Mouse (Mus musculus): ENCODE measurements at regions not wholly inside any gene's neighbourhood (a gene's known extent, or its start where the extent isn't known, plus 50 kb on each side); places are given as distances from the start of the nearest gene placed in this dataset.

DNA sequence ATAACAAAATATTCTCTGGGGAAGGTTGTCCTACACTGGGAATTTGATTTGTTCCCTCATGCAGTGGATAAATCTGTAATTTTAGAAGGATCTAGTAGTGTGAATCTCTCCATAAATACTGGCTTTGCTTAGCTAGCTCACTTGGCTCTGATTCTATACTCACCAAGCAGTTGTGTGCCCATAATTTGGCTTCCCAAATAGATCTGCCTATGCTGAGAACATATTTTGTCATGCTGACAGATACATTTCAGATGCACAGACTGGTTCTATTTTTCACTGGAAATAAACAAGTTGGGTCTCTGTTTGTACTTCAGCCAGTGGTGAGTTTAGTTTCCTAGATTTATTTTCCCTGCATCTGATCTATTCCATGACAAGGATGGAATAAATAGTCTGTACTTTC, 309.8 kb upstream of the Arhgap42 start:
- H3K4me1 ChIP-seq (replicated peaks; ENCODE audit: control insufficient read depth, insufficient read depth, low read length), result no peaks in the 10 kb centered on the region
- H3K36me3 ChIP-seq (ENCODE audit: control insufficient read depth, insufficient read depth, low read length), result no peaks in the 10 kb centered on the region
- H3K27me3 ChIP-seq (ENCODE audit: control insufficient read depth, insufficient read depth, low read length), result no peaks in the 10 kb centered on the region
- DNase-seq, result no peak
- no peak for TF ChIP-seq POLR2A (IDR thresholded peaks at IDR 0.05; ENCODE audit: control insufficient read depth, extremely low read depth, insufficient read depth, low read length, poor library complexity)
- TF ChIP-seq CTCF (IDR thresholded peaks at IDR 0.05; ENCODE audit: borderline replicate concordance, control insufficient read depth, extremely low read depth, insufficient read depth, low read length, poor library complexity), result no peak
- H3K27ac ChIP-seq (ENCODE audit: control insufficient read depth, insufficient read depth, low read length), result no peak overlapping the region
- H3K4me3 ChIP-seq (ENCODE audit: control insufficient read depth, insufficient read depth, low read length), result no peak overlapping the region

- 84% methylated on average over 3 of the region's 3 CpGs for WGBS
- Histone ChIP-seq H3K36me3 (ENCODE audit: control insufficient read depth, insufficient read depth, low read length) (no peaks in the 10 kb centered on the region), H3K27ac (ENCODE audit: control insufficient read depth, insufficient read depth, low read length) (no peak overlapping the region), H3K4me3 (ENCODE audit: control insufficient read depth, insufficient read depth, low read length) (no peak overlapping the region), H3K4me1 (replicated peaks; ENCODE audit: control insufficient read depth, insufficient read depth, low read length) (no peaks in the 10 kb centered on the region), H3K27me3 (ENCODE audit: control insufficient read depth, insufficient read depth, low read length) (no peaks in the 10 kb centered on the region)
- no peak for DNase-seq
- TF ChIP-seq POLR2A (IDR thresholded peaks at IDR 0.05; ENCODE audit: control insufficient read depth, extremely low read depth, insufficient read depth, low read length, poor library complexity) (no peak), CTCF (IDR thresholded peaks at IDR 0.05; ENCODE audit: borderline replicate concordance, control insufficient read depth, extremely low read depth, insufficient read depth, low read length, poor library complexity) (no peak)
Observed at GRCm38 (mm10) chr9:9547570-9547969, 308.7 kb upstream of the Arhgap42 start.

- TF ChIP-seq POLR2A (IDR thresholded peaks at IDR 0.05; ENCODE audit: control insufficient read depth, extremely low read depth, insufficient read depth, low read length, poor library complexity), result no peak
- TF ChIP-seq CTCF (IDR thresholded peaks at IDR 0.05; ENCODE audit: borderline replicate concordance, control insufficient read depth, extremely low read depth, insufficient read depth, low read length, poor library complexity), result no peak
- no peaks in the 10 kb centered on the region for H3K27me3 ChIP-seq (ENCODE audit: control insufficient read depth, insufficient read depth, low read length)
- H3K36me3 ChIP-seq (ENCODE audit: control insufficient read depth, insufficient read depth, low read length), result no peaks in the 10 kb centered on the region
- H3K27ac ChIP-seq (ENCODE audit: control insufficient read depth, insufficient read depth, low read length), result no peak overlapping the region
- no peaks in the 10 kb centered on the region for H3K4me1 ChIP-seq (replicated peaks; ENCODE audit: control insufficient read depth, insufficient read depth, low read length)
- 96% methylated on average over 2 of the region's 2 CpGs for WGBS
- no peak overlapping the region for H3K4me3 ChIP-seq (ENCODE audit: control insufficient read depth, insufficient read depth, low read length)
- DNase-seq, result no peak
Observed at GRCm38 (mm10) chr9:9547121-9547520, 308.2 kb upstream of the Arhgap42 start.

- H3K27ac ChIP-seq (ENCODE audit: control insufficient read depth, insufficient read depth, low read length), result no peak overlapping the region
- TF ChIP-seq CTCF (IDR thresholded peaks at IDR 0.05; ENCODE audit: borderline replicate concordance, control insufficient read depth, extremely low read depth, insufficient read depth, low read length, poor library complexity) (no peak), POLR2A (IDR thresholded peaks at IDR 0.05; ENCODE audit: control insufficient read depth, extremely low read depth, insufficient read depth, low read length, poor library complexity) (no peak)
- no peak for DNase-seq
- H3K4me1 ChIP-seq (replicated peaks; ENCODE audit: control insufficient read depth, insufficient read depth, low read length), result no peaks in the 10 kb centered on the region
- H3K4me3 ChIP-seq (ENCODE audit: control insufficient read depth, insufficient read depth, low read length), result no peak overlapping the region
- H3K36me3 ChIP-seq (ENCODE audit: control insufficient read depth, insufficient read depth, low read length), result no peaks in the 10 kb centered on the region
- 89% methylated on average over 2 of the region's 2 CpGs for WGBS
- H3K27me3 ChIP-seq (ENCODE audit: control insufficient read depth, insufficient read depth, low read length), result no peaks in the 10 kb centered on the region
Observed at GRCm38 (mm10) chr9:9500345-9500744, 261.4 kb upstream of the Arhgap42 start.

- Histone ChIP-seq H3K27ac (ENCODE audit: control insufficient read depth, insufficient read depth, low read length) (no peak overlapping the region), H3K4me3 (ENCODE audit: control insufficient read depth, insufficient read depth, low read length) (no peak overlapping the region), H3K4me1 (replicated peaks; ENCODE audit: control insufficient read depth, insufficient read depth, low read length) (no peaks in the 10 kb centered on the region), H3K36me3 (ENCODE audit: control insufficient read depth, insufficient read depth, low read length) (no peaks in the 10 kb centered on the region), H3K27me3 (ENCODE audit: control insufficient read depth, insufficient read depth, low read length) (no peaks in the 10 kb centered on the region)
- no peak for TF ChIP-seq CTCF (IDR thresholded peaks at IDR 0.05; ENCODE audit: borderline replicate concordance, control insufficient read depth, extremely low read depth, insufficient read depth, low read length, poor library complexity)
- no peak for TF ChIP-seq POLR2A (IDR thresholded peaks at IDR 0.05; ENCODE audit: control insufficient read depth, extremely low read depth, insufficient read depth, low read length, poor library complexity)
- 93% methylated on average over 3 of the region's 3 CpGs for WGBS
- no peak for DNase-seq
Observed at GRCm38 (mm10) chr9:9493594-9494182, 254.8 kb upstream of the Arhgap42 start.

DNA sequence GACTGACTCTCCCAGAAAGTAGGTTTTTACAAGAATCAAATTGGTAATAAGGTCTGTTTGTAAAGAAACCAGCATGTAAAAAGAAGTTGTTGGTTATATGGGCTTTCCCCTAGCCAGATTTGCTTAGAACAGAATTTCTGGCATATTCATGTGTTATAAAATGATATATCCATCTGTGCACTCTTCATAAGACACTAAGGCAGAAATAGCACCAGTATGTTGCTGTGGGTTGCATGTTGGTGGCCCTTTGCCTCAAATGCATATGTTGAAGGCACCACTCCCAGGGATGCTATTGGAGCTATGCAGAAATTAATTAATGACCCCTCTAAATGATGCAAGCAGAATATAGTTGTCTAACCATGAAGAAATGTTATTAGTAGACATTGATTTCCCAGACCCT, 238.2 kb upstream of the Arhgap42 start:
- H3K4me3 ChIP-seq (ENCODE audit: control insufficient read depth, insufficient read depth, low read length), result no peak overlapping the region

More for the DNA sequence above, 238.2 kb upstream of the Arhgap42 start:
- Histone ChIP-seq H3K27ac (ENCODE audit: control insufficient read depth, insufficient read depth, low read length) (no peak overlapping the region), H3K27me3 (ENCODE audit: control insufficient read depth, insufficient read depth, low read length) (no peaks in the 10 kb centered on the region), H3K4me1 (replicated peaks; ENCODE audit: control insufficient read depth, insufficient read depth, low read length) (no peaks in the 10 kb centered on the region), H3K36me3 (ENCODE audit: control insufficient read depth, insufficient read depth, low read length) (no peaks in the 10 kb centered on the region)
- TF ChIP-seq CTCF (IDR thresholded peaks at IDR 0.05; ENCODE audit: borderline replicate concordance, control insufficient read depth, extremely low read depth, insufficient read depth, low read length, poor library complexity) (no peak), POLR2A (IDR thresholded peaks at IDR 0.05; ENCODE audit: control insufficient read depth, extremely low read depth, insufficient read depth, low read length, poor library complexity) (no peak)
- DNase-seq, result no peak
